Mouse (Mus musculus) frontal cortex, postnatal 10 days (tissue): Measurements from ENCODE around the gene Dqx1.

Experiments used
- DNase-seq, 2 experiments: peaks; one replicate each; pipeline ENCODE4 v3.0.0; 2022; ENCODE audit warnings: low spot score in 2 of 2, mixed read lengths in 1 of 2

The Dqx1 gene

DNA sequence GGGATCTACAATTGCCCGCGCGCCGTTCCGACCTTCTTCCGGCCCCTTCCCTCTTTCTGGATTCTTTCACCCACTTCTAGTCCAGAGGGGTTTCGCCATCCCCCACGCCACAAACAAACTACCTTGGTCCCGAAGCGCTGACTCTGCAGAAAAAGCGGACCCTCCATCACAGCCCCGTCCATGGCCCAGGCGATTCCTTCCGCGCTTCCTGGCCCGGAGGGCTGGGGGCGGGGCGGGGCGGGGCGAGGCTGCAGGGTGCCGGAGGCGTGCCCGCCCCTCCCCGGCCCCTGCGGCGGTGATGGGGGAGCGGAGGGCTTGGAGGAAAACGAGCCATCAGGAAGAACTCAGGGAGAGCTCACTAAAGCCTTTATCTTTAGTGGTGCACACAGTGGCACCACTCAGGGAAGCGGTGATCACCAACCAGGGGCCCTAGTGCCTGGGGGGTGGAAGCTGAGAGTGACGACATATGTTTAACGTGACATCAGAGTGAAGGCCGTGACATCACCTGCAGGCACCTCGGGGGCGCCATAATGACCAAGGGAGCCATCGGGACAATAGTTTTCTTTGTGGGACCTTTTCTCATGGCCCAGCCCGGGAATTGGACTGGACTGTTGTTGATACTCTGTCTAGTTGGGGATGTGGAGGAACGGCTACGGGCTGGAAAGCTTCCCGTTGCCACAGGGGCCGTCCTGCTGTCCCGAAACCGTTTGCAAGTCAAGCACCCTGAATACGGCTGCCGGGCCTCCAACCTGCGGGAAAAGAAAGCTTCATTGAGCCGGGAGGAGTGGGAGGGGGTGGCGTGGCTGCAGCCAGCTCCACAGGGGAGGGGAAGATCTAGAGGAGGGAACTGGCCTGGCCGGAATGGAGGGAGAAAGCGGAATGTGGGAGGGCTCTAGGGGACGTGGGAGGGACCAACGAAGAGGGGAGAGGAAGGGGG is 24.1 kb upstream of the Dqx1 start, which contains the start of the genes Dok1 and Loxl3:
Gene Dok1 (minus strand): TSS at position 223 of the 937 bp plus-strand sequence.
Gene Loxl3 (plus strand): TSS at position 925 of the 937 bp plus-strand sequence.
- DNase-seq, result peak in 1 of 2 experiments; percentile 41

DNA sequence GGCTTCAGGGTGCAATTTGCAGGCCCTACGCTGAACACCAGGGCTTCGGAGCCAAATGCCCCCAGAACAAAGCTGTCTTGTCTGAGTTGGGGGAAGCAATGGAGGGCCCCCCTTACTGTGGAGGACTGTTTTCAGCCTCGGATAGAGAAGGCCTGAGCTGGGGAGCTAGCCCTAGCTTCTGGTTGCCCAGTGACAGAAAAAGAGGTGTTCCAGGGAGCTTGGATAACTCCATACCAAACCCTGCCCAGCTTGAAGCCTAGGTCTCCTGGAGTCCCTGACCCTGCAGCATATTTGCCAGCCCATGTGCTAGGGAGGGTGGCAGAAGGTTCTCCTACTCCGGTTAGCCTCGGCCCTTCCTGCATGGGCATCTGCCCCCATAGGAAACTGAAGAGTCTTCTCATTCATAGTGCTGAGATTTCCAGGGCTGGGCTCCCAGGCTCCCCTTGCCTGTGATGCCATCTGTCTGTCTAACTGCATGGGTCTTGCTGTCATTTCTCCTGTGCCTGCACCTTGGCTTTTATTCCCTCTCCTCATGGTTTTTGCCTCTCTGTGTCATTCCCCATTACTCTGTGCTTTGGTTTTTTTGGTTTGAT is 23.1 kb upstream of the Dqx1 start:
- DNase-seq, result no peak

DNA sequence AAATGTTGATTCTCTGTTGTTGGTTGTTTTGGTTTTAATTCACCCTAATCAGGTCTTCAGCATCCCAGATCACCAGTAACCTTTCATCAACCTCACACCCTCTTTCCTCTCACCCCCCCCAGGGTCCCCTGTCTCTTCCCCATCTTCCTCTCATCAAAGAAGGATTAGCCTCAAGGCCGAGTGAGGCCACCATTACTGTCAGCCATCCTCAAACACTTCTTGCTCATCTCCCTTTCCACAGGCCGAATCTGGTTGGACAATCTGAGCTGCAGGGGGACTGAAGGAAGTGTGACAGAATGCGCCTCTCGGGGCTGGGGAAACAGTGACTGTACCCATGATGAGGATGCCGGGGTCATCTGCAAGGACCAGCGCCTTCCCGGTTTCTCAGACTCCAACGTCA is 20.5 kb upstream of the Dqx1 start:
- no peak for DNase-seq

DNA sequence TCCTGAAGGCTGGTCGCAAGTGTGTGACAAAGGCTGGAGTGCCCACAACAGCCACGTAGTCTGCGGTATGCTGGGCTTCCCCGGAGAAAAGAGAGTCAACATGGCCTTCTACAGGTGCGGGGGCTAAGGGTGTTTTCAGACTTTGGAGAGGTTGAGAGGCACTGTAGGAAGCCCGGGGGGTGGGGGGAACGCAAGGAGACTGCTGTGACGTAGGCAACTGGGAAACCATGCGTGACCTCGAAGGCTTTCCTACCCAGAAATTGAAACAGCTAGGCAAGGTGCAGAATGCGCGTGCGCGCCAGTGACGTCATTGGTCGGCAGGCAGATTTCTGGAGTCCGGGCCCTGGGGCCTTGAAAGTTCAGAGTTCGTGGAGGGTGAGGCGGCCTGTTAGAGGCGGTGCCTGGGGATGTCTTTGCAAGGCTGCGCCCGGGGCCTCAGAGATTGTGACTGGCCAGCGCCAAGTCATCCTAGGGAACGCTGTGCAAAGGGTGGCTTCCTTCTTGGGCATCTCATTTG is 19.1 kb upstream of the Dqx1 start:
- peak; percentile 71 to 81 for DNase-seq

DNA sequence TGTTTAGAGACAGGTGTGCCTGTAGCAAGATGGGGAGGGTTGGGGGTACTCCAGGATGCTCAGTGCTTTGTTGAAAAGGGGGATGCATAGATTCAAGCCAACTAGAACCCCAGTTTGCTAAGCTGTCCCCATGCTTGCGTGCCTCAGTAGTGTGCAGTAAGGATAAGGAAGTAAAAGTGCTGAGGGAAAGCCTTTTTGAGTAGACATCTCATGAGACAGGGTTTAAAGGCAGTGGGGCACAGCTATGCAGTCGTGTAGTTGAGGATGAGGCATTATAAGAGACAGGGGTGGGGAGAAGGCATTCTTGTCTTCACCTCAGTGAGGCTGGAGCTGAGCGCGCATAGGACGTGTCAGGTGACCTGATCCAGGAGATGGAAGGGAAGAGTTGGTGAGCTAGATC is 17.0 kb upstream of the Dqx1 start:
- no peak for DNase-seq

DNA sequence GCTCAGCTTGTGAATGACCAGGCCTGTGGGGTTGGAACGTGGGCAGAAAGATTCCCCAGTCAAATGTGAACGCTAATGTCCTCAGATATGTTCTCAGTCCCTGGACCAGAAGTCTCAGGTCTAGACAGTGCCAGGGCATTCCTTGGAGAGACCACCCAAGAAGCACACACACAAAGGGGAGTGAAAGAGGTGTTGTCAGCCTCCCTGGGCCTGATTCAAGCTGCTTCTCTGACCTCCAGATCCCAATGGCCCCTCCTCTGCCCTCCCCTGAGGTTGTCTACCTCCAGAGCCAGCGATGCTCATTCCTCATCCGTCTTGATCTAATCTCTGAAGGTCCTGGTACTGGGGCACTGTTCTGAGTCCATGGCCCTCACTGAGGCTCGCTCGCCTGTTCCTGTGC is 14.1 kb upstream of the Dqx1 start:
- no peak for DNase-seq

DNA sequence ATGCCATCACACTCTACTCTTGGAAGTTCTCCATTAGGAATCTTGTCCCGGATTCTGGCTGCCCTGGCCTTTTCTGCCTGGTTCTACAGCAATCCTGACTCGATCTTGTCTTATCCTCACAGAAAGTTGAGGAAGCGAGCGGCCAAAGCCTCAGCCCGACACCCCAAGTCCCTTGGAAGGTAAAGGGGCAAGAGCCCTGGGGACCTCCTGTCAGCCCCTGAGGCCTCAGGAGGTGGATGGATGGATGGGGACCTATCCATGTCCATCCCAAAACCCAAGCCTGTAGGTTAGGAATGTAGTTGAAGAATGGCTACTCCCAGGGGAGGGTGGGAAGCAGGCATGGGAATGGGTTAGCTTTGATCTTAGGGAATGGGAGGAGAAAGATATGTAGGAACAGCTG is 13.7 kb upstream of the Dqx1 start:
- DNase-seq, result no peak

DNA sequence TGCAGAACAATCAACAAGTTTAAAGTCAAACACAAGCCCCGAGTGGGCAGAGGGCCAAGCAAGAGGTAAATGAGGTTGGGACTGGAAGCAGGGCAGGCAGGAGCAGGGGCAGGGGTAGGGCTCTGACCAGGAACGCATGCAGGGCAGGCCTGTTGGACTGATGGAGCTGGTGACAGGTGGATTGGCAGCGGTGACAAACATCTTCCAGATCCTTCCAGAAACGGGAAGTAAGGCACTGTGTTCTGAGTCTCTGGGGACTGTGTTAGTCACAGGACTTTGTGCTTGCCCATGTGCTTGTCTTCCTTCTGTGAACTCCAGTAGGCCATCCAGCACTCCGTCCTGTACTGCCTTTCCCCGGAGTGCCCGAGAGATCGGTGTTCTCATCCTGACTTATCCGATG is 12.9 kb upstream of the Dqx1 start:
- DNase-seq, result no peak

DNA sequence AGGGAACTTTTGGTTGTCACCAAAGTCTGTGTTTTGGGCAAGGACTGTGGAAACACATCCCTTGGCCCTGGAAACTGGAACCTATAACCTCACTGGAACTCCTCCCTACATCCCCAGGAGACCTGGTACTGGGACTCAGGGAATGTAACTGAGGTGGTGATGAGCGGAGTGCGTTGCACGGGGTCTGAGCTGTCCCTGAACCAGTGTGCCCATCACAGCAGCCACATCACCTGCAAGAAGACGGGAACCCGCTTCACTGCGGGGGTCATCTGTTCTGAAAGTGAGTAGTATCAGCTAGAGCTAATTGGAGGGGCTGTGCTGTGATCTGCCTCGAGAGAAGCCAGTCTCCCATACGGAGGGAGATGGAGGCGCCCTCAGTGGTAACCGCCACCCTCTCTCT is 8.3 kb upstream of the Dqx1 start:
- no peak for DNase-seq

DNA sequence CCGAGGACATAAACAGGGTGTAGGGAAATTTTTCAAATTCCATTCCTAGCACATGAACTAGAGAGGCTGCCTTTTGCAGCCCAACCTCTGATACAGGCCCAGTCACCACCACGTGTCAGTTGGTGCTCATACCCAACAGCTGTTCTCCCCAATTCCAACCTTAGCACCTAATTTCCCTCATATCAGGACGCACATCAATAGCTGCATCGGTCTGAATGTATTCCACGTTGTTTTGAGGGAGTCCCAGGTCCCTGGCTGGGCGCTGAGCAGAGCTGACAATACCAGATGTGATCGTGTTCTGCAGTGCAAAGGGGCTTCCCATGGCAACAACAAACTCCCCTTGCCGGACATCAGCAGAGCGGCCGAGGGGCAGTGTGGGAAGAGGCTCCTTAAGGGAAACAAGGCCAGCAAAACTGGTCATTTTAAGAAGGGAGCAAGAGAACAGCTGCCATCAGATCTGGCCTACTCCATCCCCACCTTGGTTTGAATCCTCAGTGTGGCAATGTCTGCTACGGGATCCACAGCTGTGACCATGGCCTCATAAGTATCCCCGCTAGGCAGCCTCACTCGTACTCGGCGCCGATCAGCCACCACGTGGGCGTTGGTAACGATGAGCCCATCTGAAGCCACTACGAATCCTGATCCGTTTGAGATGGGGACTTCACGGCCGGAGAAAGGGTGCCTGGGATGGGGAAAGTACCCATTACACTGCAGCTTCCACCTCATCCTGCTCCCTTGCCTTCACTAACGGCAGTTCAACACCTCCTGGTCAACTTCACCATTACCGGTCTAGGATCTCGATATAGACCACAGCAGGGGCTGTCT is 4.3 kb upstream of the Dqx1 start:
- no peak for DNase-seq

DNA sequence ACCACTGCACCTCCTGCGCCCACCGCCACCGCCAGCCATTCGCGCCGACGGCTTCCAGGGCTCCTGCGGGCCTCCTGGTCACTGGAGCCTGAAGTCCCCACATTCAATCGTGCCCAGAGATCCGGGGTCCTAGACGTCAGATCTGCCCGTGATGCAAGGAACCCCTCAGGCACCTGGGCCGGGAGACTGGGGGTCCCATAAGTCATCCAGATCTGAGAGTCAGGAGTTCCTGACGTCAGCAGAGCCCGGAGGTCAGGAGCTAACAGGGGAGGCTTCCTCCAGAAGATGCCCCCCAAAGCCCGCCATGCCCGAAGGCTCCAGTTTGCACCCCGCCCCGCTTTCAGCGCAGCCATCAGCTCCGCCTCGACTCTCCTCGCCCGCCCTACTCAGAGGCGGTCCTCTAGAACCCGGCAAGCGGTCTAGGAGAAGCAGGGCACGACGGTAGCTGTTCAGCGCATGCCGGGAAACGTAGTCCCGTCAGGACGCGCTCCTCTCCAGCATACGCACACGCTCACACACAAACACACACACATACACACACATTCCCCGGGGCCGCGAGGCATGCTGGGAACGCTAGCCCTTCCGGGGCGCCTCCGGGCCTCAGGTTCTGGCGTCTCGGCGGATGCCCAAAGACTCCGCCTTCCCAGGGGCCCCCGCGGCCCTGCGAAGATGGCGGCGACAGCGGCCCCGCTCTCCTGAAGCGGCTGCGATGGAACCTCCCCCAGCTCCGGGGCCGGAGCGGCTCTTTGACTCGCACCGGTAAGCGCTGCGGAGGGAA is 3.4 kb upstream of the Dqx1 start, which contains the start of gene Aup1:
Gene Aup1 (plus strand): TSS at position 448 of the 778 bp plus-strand sequence.
- DNase-seq, result peak; percentile 96

DNA sequence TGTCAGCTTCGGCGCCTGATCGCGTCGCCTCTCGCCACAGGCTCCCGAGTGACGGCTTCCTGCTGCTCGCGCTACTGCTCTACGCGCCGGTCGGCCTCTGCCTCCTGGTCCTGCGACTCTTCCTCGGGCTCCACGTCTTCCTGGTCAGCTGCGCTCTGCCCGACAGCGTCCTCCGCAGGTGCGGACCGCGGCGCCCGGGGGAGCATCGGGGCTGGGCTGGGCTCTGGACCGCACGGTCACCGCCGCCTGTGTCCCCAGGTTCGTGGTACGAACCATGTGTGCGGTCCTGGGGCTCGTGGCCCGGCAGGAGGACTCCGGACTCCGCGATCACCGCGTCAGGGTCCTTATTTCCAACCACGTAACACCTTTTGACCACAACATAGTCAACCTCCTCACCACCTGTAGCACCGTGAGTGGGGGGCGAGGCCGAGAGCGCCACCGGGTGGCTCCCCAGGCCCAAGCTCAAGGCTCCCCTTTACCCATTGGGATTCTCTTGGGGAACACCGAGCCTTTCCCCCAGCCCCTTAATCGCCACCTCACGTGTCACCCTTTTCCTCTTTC is 2.7 kb upstream of the Dqx1 start, which contains the start of gene Htra2:
Gene Htra2 (minus strand): TSS at position 403 of the 561 bp plus-strand sequence.
- peak in 1 of 2 experiments; percentile 47 for DNase-seq

DNA sequence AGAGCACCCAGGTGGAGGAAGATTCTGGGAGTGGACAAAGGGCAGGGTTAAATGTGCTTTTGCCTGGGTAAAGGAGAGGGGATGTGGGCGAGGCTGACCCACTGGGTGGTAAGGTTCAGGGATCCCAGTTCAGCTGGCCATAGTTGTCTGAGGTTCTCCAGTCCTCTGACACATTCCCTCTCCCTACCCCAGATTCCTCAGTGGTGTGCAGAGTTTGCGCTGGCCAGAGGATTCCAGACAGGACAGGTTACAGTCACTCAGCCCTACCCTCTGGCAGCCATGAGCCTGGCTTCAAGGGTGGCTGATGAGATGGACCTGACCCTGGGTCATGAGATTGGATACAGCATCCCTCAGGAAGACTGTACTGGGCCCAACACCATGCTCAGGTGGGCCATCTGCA is 1.1 kb downstream of the Dqx1 start:
- DNase-seq, result no peak

DNA sequence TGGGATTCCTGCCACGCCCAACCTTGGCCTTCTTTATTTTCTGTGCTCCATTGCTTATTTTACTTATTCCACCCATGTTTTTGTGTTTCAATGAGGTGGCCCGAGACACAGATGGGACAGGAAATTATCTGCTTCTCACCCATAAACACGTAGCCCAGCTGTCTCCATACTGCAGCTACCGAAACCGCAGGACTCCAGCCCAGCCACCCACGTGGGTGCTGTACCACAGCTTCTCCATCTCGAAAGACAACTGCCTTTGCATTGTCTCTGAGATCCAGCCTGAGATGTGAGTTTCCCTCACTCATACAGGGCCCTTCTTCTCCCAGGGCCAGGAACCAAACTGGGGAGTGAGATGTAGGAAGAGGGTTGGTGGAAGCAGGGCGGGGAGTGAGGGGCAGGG is 8.4 kb downstream of the Dqx1 start:
- no peak for DNase-seq

DNA sequence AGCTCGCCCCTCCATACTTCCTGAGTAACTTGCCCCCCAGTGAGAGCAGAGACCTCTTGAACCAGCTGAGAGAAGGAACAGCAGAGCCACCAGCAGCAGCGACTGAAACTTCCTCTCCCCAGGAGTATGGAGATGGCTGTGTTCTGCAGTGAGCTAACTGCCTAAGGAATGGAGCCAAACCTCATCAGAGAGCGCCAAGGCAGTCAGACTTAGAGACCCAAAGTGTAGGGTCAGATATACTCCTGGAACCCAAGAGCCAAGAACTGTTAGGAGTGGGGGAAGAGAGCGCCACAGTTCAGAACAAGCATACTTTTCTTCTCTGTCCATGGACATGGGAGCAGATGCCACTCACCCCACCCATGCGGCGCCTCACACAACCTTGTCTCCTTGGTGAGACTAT is 8.8 kb downstream of the Dqx1 start:
- DNase-seq, result no peak

DNA sequence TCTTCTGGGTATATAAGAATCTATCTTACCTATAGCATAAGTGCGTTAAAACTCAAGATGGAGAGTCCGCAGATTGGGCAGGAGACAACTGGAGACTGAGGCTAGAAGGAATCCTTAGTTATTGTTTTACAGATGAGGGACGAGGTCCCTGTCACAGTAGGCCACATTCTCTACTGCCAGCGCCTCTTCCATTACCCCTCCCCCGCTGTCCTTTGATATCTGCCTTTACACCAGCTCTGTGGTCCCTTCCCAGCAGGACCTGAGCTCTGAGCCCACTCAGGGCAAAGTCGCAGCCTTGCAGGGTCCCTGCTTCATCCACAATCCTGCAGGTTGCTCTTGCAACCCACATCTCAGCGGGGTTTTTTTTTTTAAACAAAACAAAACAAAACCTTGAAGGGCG is 10.6 kb downstream of the Dqx1 start:
- no peak for DNase-seq

DNA sequence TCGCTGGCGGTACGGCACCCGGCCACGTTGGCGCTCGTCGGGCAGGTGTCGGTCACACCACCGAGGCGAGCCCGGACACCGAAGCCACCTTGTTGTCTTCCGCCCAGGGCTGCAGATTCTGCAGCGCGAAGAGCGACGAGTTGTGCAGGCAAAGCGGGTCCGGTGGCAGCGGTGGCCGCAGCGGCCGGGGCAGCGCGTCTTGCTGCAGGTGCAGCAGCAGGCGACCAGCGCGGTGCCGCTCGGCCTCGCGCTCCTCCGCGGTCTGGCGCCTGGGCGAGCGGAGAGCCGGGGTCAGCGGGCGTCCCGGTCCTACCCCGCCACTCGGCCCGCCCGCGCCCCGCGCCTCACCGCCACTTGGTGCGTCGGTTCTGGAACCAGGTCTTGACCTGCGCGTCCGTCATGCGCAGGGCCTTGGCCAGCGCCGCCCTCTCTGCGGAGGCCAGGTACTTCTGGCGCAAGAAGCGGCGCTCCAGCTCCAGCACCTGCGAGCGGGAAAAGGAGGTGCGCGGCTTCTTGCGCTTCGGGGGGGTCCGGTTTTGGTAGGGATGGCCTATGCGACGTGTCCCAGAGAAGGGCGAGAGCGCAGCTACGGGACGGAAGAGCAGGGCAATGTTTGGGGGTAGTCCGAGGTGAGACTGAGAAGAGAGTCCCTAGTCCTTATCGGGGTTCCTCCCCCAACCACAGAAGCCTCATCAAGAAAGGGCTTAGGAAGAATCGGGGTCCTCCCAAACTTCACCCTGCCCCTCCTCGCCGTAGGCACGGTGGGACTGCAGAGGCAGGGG is 11.3 kb downstream of the Dqx1 start:
- DNase-seq, result no peak

DNA sequence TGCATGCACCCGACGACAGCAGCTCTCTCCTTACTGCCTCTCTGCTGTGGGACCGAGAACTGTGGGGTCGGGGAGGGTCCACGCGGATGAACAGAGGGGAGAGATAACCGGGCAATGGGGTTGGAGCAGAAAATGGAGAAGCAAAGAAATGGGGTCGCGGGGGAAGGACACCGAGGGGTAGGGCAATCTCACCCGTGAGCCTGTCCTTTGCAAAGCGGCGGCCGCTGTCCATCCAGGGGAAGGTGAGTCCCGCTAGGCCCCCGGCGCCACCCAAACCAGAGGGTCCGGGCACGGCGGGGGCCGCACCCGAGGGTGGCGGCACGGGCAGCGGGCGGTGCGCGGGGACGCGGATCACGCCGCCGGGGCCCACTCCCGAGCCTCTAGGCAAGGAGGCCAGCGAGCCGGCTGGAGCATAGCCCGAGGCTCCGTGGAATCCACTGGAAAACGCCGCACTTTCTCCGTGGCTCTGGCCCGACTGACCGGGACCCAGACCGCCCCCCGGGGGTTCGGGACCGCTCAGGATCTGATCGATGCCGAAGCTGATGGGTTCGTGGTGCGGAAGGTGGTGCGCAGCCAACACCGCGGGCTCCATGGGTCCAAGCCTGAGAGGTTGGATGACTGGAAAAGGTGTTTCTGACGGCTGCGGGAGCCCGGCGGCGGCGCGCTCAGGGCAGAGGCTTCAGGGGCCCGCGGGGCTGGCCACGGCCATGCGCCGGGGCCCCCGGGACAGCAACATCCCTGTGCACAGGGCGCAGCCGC is 12.0 kb downstream of the Dqx1 start:
- DNase-seq, result no peak

DNA sequence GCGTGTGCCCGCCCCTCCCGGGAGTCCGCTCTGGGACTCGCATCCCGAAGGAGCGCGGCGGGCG is 12.4 kb downstream of the Dqx1 start, which contains the start of gene Tlx2:
Gene Tlx2 (minus strand): TSS at position 47 of the 64 bp plus-strand sequence.
- no peak for DNase-seq
